Mouse (Mus musculus) E14TG2a.4 (cell line): ENCODE measurements at regions not wholly inside any gene's neighbourhood (a gene's known extent, or its start where the extent isn't known, plus 50 kb on each side); places are given as distances from the start of the nearest gene placed in this dataset.

Experiments
- H3K27me3 ChIP-seq: 2 replicates; pipeline ENCODE4 v1.6.1; 2014; ENCODE audit warnings: low read length, control low read depth; ENCODE audit not compliant: insufficient read depth
- H3K36me3 ChIP-seq: 2 replicates; pipeline ENCODE4 v1.6.1; 2014; ENCODE audit warnings: low read length, control low read depth; ENCODE audit not compliant: insufficient read depth
- H3K4me1 ChIP-seq: replicated peaks from 2 replicates; pipeline ENCODE4 v1.6.1; 2014; ENCODE audit warnings: low read depth, low read length, control low read depth
- H3K4me3 ChIP-seq: replicated peaks from 2 replicates; pipeline ENCODE4 v1.5.1; 2014; ENCODE audit warnings: mild to moderate bottlenecking, low read length
- H3K9me3 ChIP-seq: 2 replicates; pipeline ENCODE4 v1.6.1; 2014; ENCODE audit warnings: low read length, control low read depth
- CTCF ChIP-seq: conservative IDR thresholded peaks from 2 replicates; pipeline ENCODE4 v1.5.1; 2014; ENCODE audit warnings: low read length
- NANOG ChIP-seq: IDR thresholded peaks from 2 replicates; pipeline ENCODE4 v1.6.1; 2014; ENCODE audit warnings: borderline replicate concordance, low read length, mixed read lengths
- POU5F1 ChIP-seq: IDR thresholded peaks from 2 replicates; pipeline ENCODE4 v1.6.1; 2014; ENCODE audit warnings: low read length, borderline replicate concordance

DNA sequence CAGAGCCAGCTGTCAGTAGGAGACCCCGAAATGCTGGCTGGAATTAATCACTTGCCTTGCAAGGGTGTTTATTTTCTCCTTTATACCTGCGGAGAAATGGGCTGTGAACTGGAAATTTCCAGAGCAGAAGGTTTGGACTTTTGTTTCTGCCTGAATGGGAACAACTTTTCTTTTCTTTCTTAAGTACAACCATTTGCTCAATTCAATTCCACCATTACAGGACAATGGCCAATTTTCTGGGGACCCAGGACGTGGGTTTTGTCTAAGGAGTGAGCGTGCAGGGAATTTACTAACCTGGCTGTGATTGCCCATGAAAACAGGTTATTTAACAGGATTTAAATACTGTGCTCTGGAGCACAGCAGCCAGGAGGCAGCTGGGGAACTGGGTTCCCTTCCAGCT lies 195.1 kb upstream of the Sdk2 start:
- Histone ChIP-seq H3K9me3 (peaks cover 5% of the 10 kb centered on the region; the same call in 1 of the 2 replicates), H3K4me3 (no peak overlapping the region), H3K36me3 (no peaks in the 10 kb centered on the region), H3K27me3 (peaks cover 18% of the 10 kb centered on the region), H3K4me1 (no peaks in the 10 kb centered on the region)
- TF ChIP-seq POU5F1 (no peak), CTCF (no peak), NANOG (peak; percentile 82)

DNA sequence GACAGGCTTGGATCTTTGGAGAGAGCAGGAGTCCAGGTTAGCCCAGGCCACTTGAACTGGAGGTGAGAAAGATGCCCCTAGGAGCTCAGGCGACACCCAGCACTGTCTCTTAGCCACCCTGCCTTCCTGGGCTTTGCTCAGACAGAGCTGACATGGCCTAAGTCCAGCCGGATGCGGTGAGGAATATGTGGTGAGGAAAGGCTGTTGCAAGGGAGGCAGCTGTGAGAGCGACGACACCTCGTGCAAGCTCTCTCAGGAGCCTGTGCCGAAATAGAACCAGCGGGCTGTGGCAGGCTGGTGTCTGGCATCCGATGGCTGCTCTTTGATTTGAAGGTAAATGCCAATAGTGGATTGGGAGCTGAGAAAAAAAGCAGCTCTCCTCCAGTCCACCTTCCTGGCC lies 191.4 kb upstream of the Sdk2 start:
- Histone ChIP-seq H3K4me1 (no peaks in the 10 kb centered on the region), H3K9me3 (peaks cover 5% of the 10 kb centered on the region; the same call in 1 of the 2 replicates), H3K36me3 (no peaks in the 10 kb centered on the region), H3K27me3 (peaks cover 37% of the 10 kb centered on the region), H3K4me3 (no peak overlapping the region)
- TF ChIP-seq CTCF = no peak
- TF ChIP-seq POU5F1 = no peak
- TF ChIP-seq NANOG = no peak

DNA sequence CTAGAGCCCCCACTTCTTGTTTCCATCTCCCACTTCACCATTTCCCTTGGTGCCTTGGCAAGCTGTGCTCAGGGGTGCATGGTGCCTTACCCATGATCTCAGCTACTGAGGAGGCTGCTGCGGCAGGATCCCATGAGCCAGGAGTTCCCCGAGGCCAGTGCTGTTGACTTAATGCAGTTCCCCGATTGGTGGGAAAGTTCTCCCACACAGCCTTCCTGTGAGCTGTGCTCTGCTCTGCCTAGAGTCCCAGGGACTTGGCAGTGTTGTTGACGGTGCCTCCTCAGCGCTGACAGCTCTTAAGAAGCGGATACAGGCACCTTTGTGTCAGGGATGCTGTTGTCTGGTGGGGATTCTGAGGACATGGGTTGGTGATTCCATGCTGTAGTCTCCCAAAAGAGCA lies 190.9 kb upstream of the Sdk2 start:
- H3K9me3 ChIP-seq = peaks cover 5% of the 10 kb centered on the region; the same call in 1 of the 2 replicates
- H3K4me1 ChIP-seq = no peaks in the 10 kb centered on the region
- TF ChIP-seq NANOG (no peak), CTCF (no peak)
- no peak overlapping the region for H3K4me3 ChIP-seq
- peaks cover 35% of the 10 kb centered on the region for H3K27me3 ChIP-seq
- H3K36me3 ChIP-seq = no peaks in the 10 kb centered on the region

DNA sequence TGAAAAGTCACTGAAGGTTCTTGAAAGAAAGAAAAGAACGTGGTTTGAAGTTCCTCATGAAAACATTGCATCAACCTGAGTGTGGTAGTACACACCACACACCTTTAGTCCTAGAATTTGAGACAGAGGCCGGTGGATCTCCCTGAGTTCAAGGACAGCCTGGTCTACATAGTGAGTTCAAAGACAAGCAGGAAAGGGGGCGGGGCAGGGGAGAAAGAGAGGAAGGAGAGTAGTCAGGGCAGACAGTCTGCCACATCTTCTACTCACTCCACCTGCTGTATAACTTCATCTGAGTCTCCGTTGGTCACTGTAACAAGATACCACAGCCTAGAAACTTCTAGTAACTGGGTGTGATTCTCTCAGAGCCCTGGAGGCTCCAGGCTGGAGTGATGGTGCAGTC lies 190.2 kb upstream of the Sdk2 start:
- no peak for TF ChIP-seq NANOG
- TF ChIP-seq CTCF = no peak
- no peak for TF ChIP-seq POU5F1
- Histone ChIP-seq H3K9me3 (peaks cover 5% of the 10 kb centered on the region; the same call in 1 of the 2 replicates), H3K4me1 (0 out of 2 replicates have a peak, but pooled peaks cover 5% of the 10 kb centered on the region), H3K4me3 (no peak overlapping the region), H3K27me3 (peaks cover 35% of the 10 kb centered on the region), H3K36me3 (no peaks in the 10 kb centered on the region)

DNA sequence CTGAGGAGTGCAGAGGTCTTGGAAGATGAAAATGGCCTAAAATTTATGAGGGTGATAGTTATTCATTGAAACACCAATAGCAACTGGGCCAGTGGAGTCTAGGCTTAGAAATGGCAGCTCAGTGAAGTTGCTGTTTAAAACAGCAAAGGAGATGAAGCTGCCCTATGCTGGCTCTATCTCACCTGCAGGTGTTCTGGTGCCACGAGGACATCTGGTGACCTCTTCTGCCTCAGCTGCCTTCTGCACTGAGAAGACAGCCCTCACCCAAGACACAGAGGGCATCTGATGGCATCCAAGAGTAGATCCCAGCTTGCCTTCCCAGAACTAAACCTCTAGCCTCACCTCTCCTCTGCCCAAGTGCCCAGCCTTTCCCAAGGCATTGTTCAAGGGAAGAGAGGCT lies 187.5 kb upstream of the Sdk2 start:
- TF ChIP-seq NANOG = no peak
- TF ChIP-seq CTCF = no peak
- no peak for TF ChIP-seq POU5F1
- no peaks in the 10 kb centered on the region for H3K9me3 ChIP-seq
- H3K27me3 ChIP-seq = peaks cover 37% of the 10 kb centered on the region
- no peak overlapping the region for H3K4me3 ChIP-seq
- H3K36me3 ChIP-seq = no peaks in the 10 kb centered on the region
- H3K4me1 ChIP-seq = 0 out of 2 replicates have a peak, but pooled peaks cover 9% of the 10 kb centered on the region

DNA sequence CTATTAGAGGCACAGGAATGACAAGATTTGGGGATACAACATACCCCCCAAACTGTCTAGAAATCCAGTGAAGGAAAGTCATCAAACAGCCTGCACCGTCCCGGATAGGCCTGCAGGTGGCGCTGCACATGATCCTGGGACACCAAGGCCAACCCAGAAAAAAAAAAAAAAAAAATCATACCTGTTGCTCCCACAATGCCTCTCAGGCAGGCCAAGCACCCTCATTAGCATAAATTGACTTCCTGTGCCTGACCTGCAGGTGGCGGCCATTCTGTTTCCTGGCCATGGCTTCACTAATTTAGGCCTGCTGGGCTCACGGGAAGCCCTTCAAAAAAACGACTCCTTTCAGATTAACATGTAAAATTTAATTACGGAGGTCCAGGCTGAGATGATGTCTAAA lies 184.8 kb upstream of the Sdk2 start:
- TF ChIP-seq CTCF = peak; percentile 70
- no peak for TF ChIP-seq POU5F1
- Histone ChIP-seq H3K9me3 (no peaks in the 10 kb centered on the region), H3K27me3 (peaks cover 29% of the 10 kb centered on the region), H3K4me1 (peaks cover 13% of the 10 kb centered on the region), H3K4me3 (no peak overlapping the region), H3K36me3 (no peaks in the 10 kb centered on the region)

DNA sequence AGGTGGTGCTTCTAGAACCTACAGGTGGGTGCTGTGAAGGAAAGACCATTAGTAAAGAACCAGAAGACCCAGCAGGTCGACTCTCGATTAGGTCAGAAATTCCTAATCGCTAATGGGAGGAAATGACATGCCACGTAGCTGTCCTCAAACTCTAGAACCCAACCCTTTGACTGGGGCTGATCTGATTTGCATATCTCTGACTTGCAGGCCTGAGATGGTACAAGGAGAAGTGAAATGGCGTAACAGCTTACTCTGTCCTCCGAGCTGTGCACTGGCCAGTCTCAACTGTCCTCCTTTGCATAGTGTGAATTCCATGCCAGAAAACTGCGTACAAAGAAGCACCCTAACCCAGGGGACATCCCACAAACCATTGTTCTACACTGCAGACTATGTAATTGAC lies 182.4 kb upstream of the Sdk2 start:
- Histone ChIP-seq H3K4me1 (peaks cover 21% of the 10 kb centered on the region), H3K36me3 (no peaks in the 10 kb centered on the region), H3K9me3 (no peaks in the 10 kb centered on the region), H3K4me3 (no peak overlapping the region), H3K27me3 (peaks cover 21% of the 10 kb centered on the region)
- no peak for TF ChIP-seq POU5F1

DNA sequence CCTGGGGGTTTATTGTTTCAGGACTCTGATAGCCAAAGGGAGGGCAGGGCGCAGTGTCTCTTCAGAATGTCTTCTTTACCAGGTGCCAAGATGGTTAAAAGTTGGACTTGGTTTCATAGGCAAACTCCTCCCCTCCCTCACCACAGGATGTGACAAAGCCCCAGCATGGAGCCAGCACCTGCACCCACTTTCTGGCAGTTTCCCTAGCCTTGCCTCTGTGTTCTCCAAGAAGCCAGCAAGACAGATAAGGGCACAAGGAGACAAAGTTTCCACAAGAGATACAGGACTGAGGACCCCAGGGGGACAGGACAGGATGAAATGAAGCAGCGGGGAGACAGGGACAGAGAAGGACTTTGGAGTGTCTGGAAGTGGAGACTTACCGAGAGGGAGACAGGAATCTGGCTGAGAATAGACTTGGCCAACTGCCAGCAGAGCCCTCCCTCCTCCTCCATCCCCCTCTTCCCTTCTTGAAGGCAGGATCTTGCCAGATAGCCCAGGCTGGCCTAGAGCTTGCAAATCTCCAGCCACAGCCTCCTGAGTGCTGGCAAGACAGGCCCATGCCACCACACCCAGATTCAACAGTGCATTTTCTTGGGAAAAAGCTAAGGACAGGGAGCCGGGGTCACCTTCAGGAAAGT lies 181.5 kb upstream of the Sdk2 start:
- H3K9me3 ChIP-seq = no peaks in the 10 kb centered on the region
- H3K36me3 ChIP-seq = no peaks in the 10 kb centered on the region
- peaks cover 21% of the 10 kb centered on the region for H3K4me1 ChIP-seq
- H3K27me3 ChIP-seq = peaks cover 15% of the 10 kb centered on the region
- H3K4me3 ChIP-seq = no peak overlapping the region
- TF ChIP-seq CTCF = no peak
- no peak for TF ChIP-seq NANOG
- no peak for TF ChIP-seq POU5F1

DNA sequence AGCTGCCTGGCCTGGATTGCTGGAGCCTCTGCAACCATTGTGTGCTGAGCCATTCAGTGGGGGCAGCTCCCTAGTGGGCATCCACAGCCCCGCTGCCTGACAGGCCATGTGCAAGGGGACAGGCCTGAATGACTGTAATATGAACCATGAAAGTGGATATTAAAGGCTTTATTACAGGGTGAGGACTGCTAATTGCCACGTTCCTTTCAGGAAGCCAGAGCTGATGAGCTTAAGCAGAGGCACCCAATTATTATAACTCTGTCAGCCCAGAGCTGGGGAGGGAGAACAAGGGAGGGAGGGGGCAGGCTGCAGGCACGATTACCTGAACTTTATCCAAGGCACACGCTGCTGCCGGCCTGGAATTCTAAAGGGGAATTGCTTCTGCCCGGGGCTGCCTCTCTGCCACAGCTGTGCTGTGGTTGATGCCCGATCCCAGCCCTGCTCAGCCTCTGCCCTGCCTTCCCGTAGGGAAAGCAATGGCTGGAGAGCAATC lies 172.5 kb upstream of the Sdk2 start:
- H3K27me3 ChIP-seq = peaks cover 11% of the 10 kb centered on the region
- no peak for TF ChIP-seq CTCF
- TF ChIP-seq NANOG = no peak
- no peak for TF ChIP-seq POU5F1
- peaks cover 15% of the 10 kb centered on the region for H3K9me3 ChIP-seq
- no peaks in the 10 kb centered on the region for H3K36me3 ChIP-seq
- H3K4me1 ChIP-seq = no peaks in the 10 kb centered on the region
- no peak overlapping the region for H3K4me3 ChIP-seq
